ENCODE assay signal across 7 mouse cellular contexts in genomic region chr9:65677119-65677462, GRCm38 (mm10). TPM values are rescaled to one million over a fixed set of nuclear protein-coding genes. Genes with fewer than 3 reads are reported as not detected.
DNase-seq lines count a peak whose midpoint lies in the region; ATAC-seq and TF ChIP-seq lines count a peak whose summit lies in the region.

No protein-coding gene starts in this region.

- peak; percentile 23 for DNase-seq in lung, postnatal 0 days (ENCODE audit: low spot score)
- DNase-seq in lung, postnatal 36 days: no peak
- no peak for DNase-seq in forebrain, embryonic 11.5 days (ENCODE audit: low spot score)
- DNase-seq in limb, embryonic 14.5 days (ENCODE audit: low spot score): no peak
- no peak for DNase-seq in cerebellum, postnatal 4 days (ENCODE audit: low spot score in 2 of 2)
- DNase-seq in left cerebral cortex, postnatal 10 days (ENCODE audit: extremely low spot score in 1 of 2, low spot score in 2 of 2): no peak

- H3K27ac ChIP-seq in lung, postnatal 0 days (ENCODE audit: low read length): peak overlapping the region; percentile 87
- H3K27ac ChIP-seq in forebrain, embryonic 11.5 days (ENCODE audit: low read depth, low read length): 0 out of 2 replicates have a peak overlapping the region, but pooled peaks have one; percentile 18
- H3K27ac ChIP-seq in limb, embryonic 14.5 days (replicated peaks; ENCODE audit: low read depth, low read length): peak overlapping the region; percentile 45; the same call in 1 of the 2 replicates
- peak overlapping the region; percentile 44; the same call in 1 of the 2 replicates for H3K27ac ChIP-seq in stomach, embryonic 15.5 days

- peak overlapping the region; percentile 69 for H3K9ac ChIP-seq in lung, postnatal 0 days (replicated peaks; ENCODE audit: low read depth)
- peak overlapping the region; percentile 75 for H3K9ac ChIP-seq in forebrain, embryonic 11.5 days (ENCODE audit: low read length)
- H3K9ac ChIP-seq in limb, embryonic 14.5 days (ENCODE audit: low read depth, low read length, severe bottlenecking): peak overlapping the region; percentile 78
- H3K9ac ChIP-seq in stomach, embryonic 15.5 days: peak overlapping the region; percentile 52; the same call in 1 of the 2 replicates

- peak overlapping the region; percentile 65 for H3K4me3 ChIP-seq in lung, postnatal 0 days (ENCODE audit: low read depth, low read length)
- H3K4me3 ChIP-seq in forebrain, embryonic 11.5 days (ENCODE audit: low read depth, low read length): peak overlapping the region; percentile 76
- H3K4me3 ChIP-seq in limb, embryonic 14.5 days (replicated peaks; ENCODE audit: low read length): peak overlapping the region; percentile 59
- H3K4me3 ChIP-seq in stomach, embryonic 15.5 days (replicated peaks): peak overlapping the region; percentile 70

- no peak for TF ChIP-seq POLR2A in limb, embryonic 14.5 days (IDR thresholded peaks at IDR 0.05; ENCODE audit: borderline replicate concordance, extremely low read depth, insufficient read depth, insufficient read length)

- H3K9me3 ChIP-seq in lung, postnatal 0 days (ENCODE audit: low read length): no peaks in the 10 kb centered on the region
- no peaks in the 10 kb centered on the region for H3K9me3 ChIP-seq in forebrain, embryonic 11.5 days (ENCODE audit: control insufficient read depth, low read length)
- H3K9me3 ChIP-seq in limb, embryonic 14.5 days (ENCODE audit: control insufficient read depth, low read length): no peaks in the 10 kb centered on the region
- no peaks in the 10 kb centered on the region for H3K9me3 ChIP-seq in stomach, embryonic 15.5 days

- H3K4me2 ChIP-seq in lung, postnatal 0 days (replicated peaks; ENCODE audit: low read depth, low read length): peak overlapping the region; percentile 82
- peak overlapping the region; percentile 87 for H3K4me2 ChIP-seq in forebrain, embryonic 11.5 days (ENCODE audit: low read depth, low read length, severe bottlenecking)
- H3K4me2 ChIP-seq in limb, embryonic 14.5 days (replicated peaks; ENCODE audit: low read depth, low read length, severe bottlenecking): peak overlapping the region; percentile 92
- peak overlapping the region; percentile 74 for H3K4me2 ChIP-seq in stomach, embryonic 15.5 days

- WGBS in lung, postnatal 0 days: 3% methylated on average over 3 of the region's 3 CpGs
- WGBS in forebrain, embryonic 11.5 days: 1% methylated on average over 3 of the region's 3 CpGs
- 0% methylated on average over 3 of the region's 3 CpGs for WGBS in limb, embryonic 14.5 days
- WGBS in stomach, embryonic 15.5 days: 5% methylated on average over 3 of the region's 3 CpGs

- intact Hi-C loops in left cerebral cortex, postnatal 10 days (cut with DNase I): no loop called here

- no peak for ATAC-seq in lung, postnatal 0 days
- ATAC-seq in forebrain, embryonic 11.5 days (replicated peaks; ENCODE audit: low FRiP score): no peak
- ATAC-seq in limb, embryonic 14.5 days (ENCODE audit: low FRiP score, low read depth): no peak
- no peak for ATAC-seq in stomach, embryonic 15.5 days (ENCODE audit: insufficient read depth, low FRiP score, low read depth)

- no peak for TF ChIP-seq CTCF in lung, postnatal 0 days (IDR thresholded peaks at IDR 0.05)

- H3K27me3 ChIP-seq in lung, postnatal 0 days (replicated peaks; ENCODE audit: insufficient read depth, low read length): no peaks in the 10 kb centered on the region
- no peaks in the 10 kb centered on the region for H3K27me3 ChIP-seq in forebrain, embryonic 11.5 days (ENCODE audit: control insufficient read depth, insufficient read depth, low read length)
- H3K27me3 ChIP-seq in limb, embryonic 14.5 days (ENCODE audit: control insufficient read depth, insufficient read depth, low read length): no peaks in the 10 kb centered on the region
- no peaks in the 10 kb centered on the region for H3K27me3 ChIP-seq in stomach, embryonic 15.5 days (replicated peaks)

- TF ChIP-seq EP300 in lung, postnatal 0 days (IDR thresholded peaks at IDR 0.05): no peak

- peaks cover 43% of the 10 kb centered on the region; the same call in 1 of the 2 replicates for H3K4me1 ChIP-seq in lung, postnatal 0 days (ENCODE audit: insufficient read depth, low read depth, low read length)
- peaks cover 13% of the 10 kb centered on the region; the same call in 1 of the 2 replicates for H3K4me1 ChIP-seq in forebrain, embryonic 11.5 days (replicated peaks; ENCODE audit: control insufficient read depth, insufficient read depth, low read length)
- H3K4me1 ChIP-seq in limb, embryonic 14.5 days (ENCODE audit: control insufficient read depth, insufficient read depth, low read length): peaks cover 42% of the 10 kb centered on the region
- peaks cover 43% of the 10 kb centered on the region for H3K4me1 ChIP-seq in stomach, embryonic 15.5 days

- no peaks in the 10 kb centered on the region for H3K36me3 ChIP-seq in lung, postnatal 0 days (ENCODE audit: insufficient read depth, low read length)
- no peaks in the 10 kb centered on the region for H3K36me3 ChIP-seq in forebrain, embryonic 11.5 days (ENCODE audit: control insufficient read depth, insufficient read depth, low read length)
- H3K36me3 ChIP-seq in limb, embryonic 14.5 days (ENCODE audit: control insufficient read depth, insufficient read depth, low read length): 0 out of 2 replicates have a peak, but pooled peaks cover 4% of the 10 kb centered on the region
- no peaks in the 10 kb centered on the region for H3K36me3 ChIP-seq in stomach, embryonic 15.5 days

RNA-seq across cellular contexts. Expression of gene Oaz2, which starts 9.3 kb away (rescaled TPM):
- polyA plus RNA-seq in lung, postnatal 0 days (2015; fragmentation: Nextera tagmentation; extraction: Ambion mirVana): 639 and 649 TPM in 2 replicates
- 208 and 218 TPM in 2 replicates for polyA plus RNA-seq in forebrain, embryonic 11.5 days (2014; fragmentation: Nextera tagmentation; extraction: Ambion mirVana)
- 199 and 250 TPM in 2 replicates for polyA plus RNA-seq in limb, embryonic 14.5 days (2012; rRNA removed)
- polyA plus RNA-seq in limb, embryonic 14.5 days (2014; fragmentation: Nextera tagmentation; extraction: Ambion mirVana): 221 and 260 TPM in 2 replicates
- 231 and 236 TPM in 2 replicates for polyA plus RNA-seq in stomach, embryonic 15.5 days (2015; fragmentation: Nextera tagmentation; extraction: Ambion mirVana)
- 100 to 1,000 TPM; 226 to 228 TPM for total RNA-seq in left cerebral cortex, postnatal 10 days (2021)

RNA-seq across cellular contexts. Expression of gene Rbpms2, which starts 47.6 kb away (rescaled TPM):
- 6.1 and 6.5 TPM in 2 replicates for polyA plus RNA-seq in lung, postnatal 0 days (2015; fragmentation: Nextera tagmentation; extraction: Ambion mirVana)
- 20.3 and 23.6 TPM in 2 replicates for polyA plus RNA-seq in forebrain, embryonic 11.5 days (2014; fragmentation: Nextera tagmentation; extraction: Ambion mirVana)
- polyA plus RNA-seq in limb, embryonic 14.5 days (2012; rRNA removed): 19.3 and 31.9 TPM in 2 replicates
- polyA plus RNA-seq in limb, embryonic 14.5 days (2014; fragmentation: Nextera tagmentation; extraction: Ambion mirVana): 10.3 and 13.8 TPM in 2 replicates
- 19.3 and 23.2 TPM in 2 replicates for polyA plus RNA-seq in stomach, embryonic 15.5 days (2015; fragmentation: Nextera tagmentation; extraction: Ambion mirVana)
- 1 to 10 TPM; 1.6 to 1.8 TPM for total RNA-seq in left cerebral cortex, postnatal 10 days (2021)

Comparison
In these comparisons a context has a peak if more than half of its experiments do, and no peak if none do; other contexts are left out.
1. H3K27ac ChIP-seq: peak in every context shown above with its lines; median percentile 87 in lung, postnatal 0 days; 45 in limb, embryonic 14.5 days; 44 in stomach, embryonic 15.5 days; 18 in forebrain, embryonic 11.5 days.